28 mouse cellular contexts compared by ENCODE assay signal in genomic region chr5:97356135-97356534, GRCm38 (mm10). TPM values are rescaled to one million over a fixed set of nuclear protein-coding genes. Genes with fewer than 3 reads are reported as not detected.
DNase-seq lines count a peak whose midpoint lies in the region; ATAC-seq lines count a peak whose summit lies in the region.
"Had no signal": no experiment of that assay in that cellular context is flagged by ENCODE, and none has a peak within 500 bp of the region (broad histone marks: within the 10 kb centered on the region; RNA-seq: fewer than 3 reads in every experiment).

No protein-coding gene starts in this region.

- no peaks in the 10 kb centered on the region for H3K9me3 ChIP-seq in heart, embryonic 10.5 days
- H3K9me3 ChIP-seq: embryonic facial prominence, embryonic 10.5 days; embryonic facial prominence, embryonic 12.5 days; forebrain, embryonic 13.5 days; forebrain, embryonic 15.5 days had no signal

- no peaks in the 10 kb centered on the region for H3K27me3 ChIP-seq in heart, embryonic 10.5 days (ENCODE audit: insufficient read depth, poor library complexity, severe bottlenecking)
- H3K27me3 ChIP-seq: embryonic facial prominence, embryonic 12.5 days; forebrain, embryonic 13.5 days; forebrain, embryonic 15.5 days had no signal

- peaks cover 5% of the 10 kb centered on the region; the same call in 1 of the 2 replicates for H3K4me1 ChIP-seq in heart, embryonic 10.5 days
- H3K4me1 ChIP-seq: embryonic facial prominence, embryonic 10.5 days; embryonic facial prominence, embryonic 12.5 days; forebrain, embryonic 13.5 days; forebrain, embryonic 15.5 days had no signal

- intact Hi-C loops in heart, postnatal 10 days (cut with DNase I), result no loop called here

- WGBS in heart, embryonic 10.5 days, result 34% methylated on average over 2 of the region's 2 CpGs

- no peak overlapping the region for H3K4me3 ChIP-seq in heart, embryonic 10.5 days
- H3K4me3 ChIP-seq: embryonic facial prominence, embryonic 10.5 days; embryonic facial prominence, embryonic 12.5 days; forebrain, embryonic 13.5 days; forebrain, embryonic 15.5 days had no signal

- DNase-seq in heart, embryonic 10.5 days (ENCODE audit: low spot score), result no peak
- DNase-seq in heart, postnatal 10 days, result no peak
- DNase-seq in T-cell, adult 2 months (ENCODE audit: low spot score), result no peak
- DNase-seq in frontal cortex, postnatal 14 days (ENCODE audit: low spot score in 2 of 2), result no peak
- DNase-seq: adrenal gland, adult 8-10 months; adrenal gland, postnatal 14 days; B cell, adult 2 months; cerebellum, adult 11 months; cerebellum, adult 18-20 months; cerebellum, adult 8-10 months; cerebellum, adult 9-11 months; cerebellum, postnatal 14 days; cerebellum, postnatal 36 days; forebrain, postnatal 0 days had no signal

- ATAC-seq in granulocyte monocyte progenitor cell, adult 5-6 weeks (replicated peaks; ENCODE audit: poor library complexity, severe bottlenecking), result peak; percentile 72
- ATAC-seq in megakaryocyte, adult 5-6 weeks (ENCODE audit: poor library complexity, severe bottlenecking), result peak; percentile 69
- no peak for ATAC-seq in CD4-positive, CD25-positive, alpha-beta regulatory T cell, adult 4 months
- ATAC-seq: activated CD4-positive, CD25-positive, alpha-beta regulatory T cell, adult 4 months; forebrain, embryonic 13.5 days; forebrain, embryonic 15.5 days; forebrain, postnatal 0 days had no signal

- H3K27ac ChIP-seq in heart, embryonic 10.5 days, result 0 out of 2 replicates have a peak overlapping the region, but pooled peaks have one; percentile 10
- H3K27ac ChIP-seq: embryonic facial prominence, embryonic 10.5 days; embryonic facial prominence, embryonic 12.5 days; forebrain, embryonic 13.5 days; forebrain, embryonic 15.5 days had no signal

- H3K36me3 ChIP-seq in heart, embryonic 10.5 days, result no peaks in the 10 kb centered on the region
- H3K36me3 ChIP-seq: embryonic facial prominence, embryonic 10.5 days; embryonic facial prominence, embryonic 12.5 days; forebrain, embryonic 15.5 days had no signal

RNA-seq across cellular contexts. Expression of gene Naa11, which starts 36.0 kb away (rescaled TPM):
- not detected in 2 replicates for polyA plus RNA-seq in heart, embryonic 10.5 days (2016; fragmentation: Nextera tagmentation; extraction: Ambion mirVana)
- not detected for total RNA-seq in heart, postnatal 10 days (2021)
- not detected in 2 replicates for total RNA-seq in granulocyte monocyte progenitor cell, adult 5-6 weeks (2014; fragmentation: Nextera tagmentation)
- not detected in 2 replicates for total RNA-seq in granulocyte monocyte progenitor cell, adult 5-6 weeks (2017)
- total RNA-seq in megakaryocyte, adult 5-6 weeks (2015), result not detected in 2 replicates
- total RNA-seq in megakaryocyte, adult 5-6 weeks (2017), result not detected in 2 replicates
- not detected for polyA plus RNA-seq in CD4-positive, CD25-positive, alpha-beta regulatory T cell, adult 4 months (2017; shearing (Covaris generic))
- total RNA-seq: adrenal gland, adult 18-20 months; adrenal gland, adult 8-10 months; adrenal gland, postnatal 14 days; adrenal gland, postnatal 36 days; forebrain, postnatal 0 days; MEL had no signal
- polyA plus RNA-seq: activated CD4-positive, CD25-positive, alpha-beta regulatory T cell, adult 4 months; brain, embryonic 14.5 days; embryonic facial prominence, embryonic 10.5 days; embryonic facial prominence, embryonic 12.5 days; embryonic facial prominence, embryonic 14.5 days; forebrain, embryonic 11.5 days; forebrain, embryonic 15.5 days had no signal
